Mouse (Mus musculus) liver, adult 2 months (tissue): ENCODE measurements around the gene Lrch3. TPM values are rescaled to one million over a fixed set of nuclear protein-coding genes. Genes with fewer than 3 reads are reported as not detected.
A peak's percentile ranks its signal among the peaks of the same experiment; 100 is the strongest.

Source experiments
- DNase-seq: peaks from one replicate; pipeline ENCODE4 v3.0.0-alpha.2; 2011; ENCODE audit warnings: low read depth, low spot score; ENCODE audit errors: extremely low read depth
- H3K27ac ChIP-seq: fragments of 200-500 bp; replicated peaks from 2 replicates; pipeline ENCODE4 v1.5.1; 2012; ENCODE audit warnings: low read depth, mild to moderate bottlenecking, control low read depth, inconsistent platforms, low read length; ENCODE audit not compliant: insufficient read depth
- H3K27me3 ChIP-seq: fragments of 200-500 bp; 2 replicates; pipeline ENCODE4 v1.6.1; 2012; ENCODE audit warnings: mild to moderate bottlenecking, moderate library complexity, low read length, inconsistent platforms; ENCODE audit not compliant: control insufficient read depth, insufficient read depth
- H3K36me3 ChIP-seq: fragments of 200-500 bp; 2 replicates; pipeline ENCODE4 v1.6.1; 2012; ENCODE audit warnings: low read length, inconsistent platforms; ENCODE audit not compliant: control insufficient read depth, insufficient read depth
- H3K4me1 ChIP-seq: fragments of 200-500 bp; 2 replicates; pipeline ENCODE4 v1.6.1; 2011; ENCODE audit warnings: low read length; ENCODE audit not compliant: control insufficient read depth, insufficient read depth
- H3K4me3 ChIP-seq: fragments of 200-500 bp; 2 replicates; pipeline ENCODE4 v1.5.1; 2011; ENCODE audit warnings: low read depth, mild to moderate bottlenecking, control low read depth, low read length, moderate library complexity; ENCODE audit not compliant: insufficient read depth
- H3K79me2 ChIP-seq: fragments of 200-500 bp; 2 replicates; pipeline ENCODE4 v1.6.1; 2012; ENCODE audit warnings: inconsistent platforms, mild to moderate bottlenecking, low read length, moderate library complexity; ENCODE audit not compliant: control insufficient read depth, insufficient read depth
- H3K9ac ChIP-seq: fragments of 200-500 bp; 2 replicates; pipeline ENCODE4 v1.6.1; 2012; ENCODE audit warnings: low read depth, mild to moderate bottlenecking, control low read depth, inconsistent platforms, low read length
- CTCF ChIP-seq: fragments of 200-500 bp; IDR thresholded peaks from 2 replicates; pipeline ENCODE4 v1.5.1; 2011; ENCODE audit warnings: low read depth, low read length, control low read depth
- POLR2A ChIP-seq: fragments of 200-500 bp; IDR thresholded peaks from 2 replicates; pipeline ENCODE4 v1.6.1; 2011; ENCODE audit warnings: low read length, control low read depth; ENCODE audit not compliant: insufficient read depth; ENCODE audit errors: extremely low read depth
- WGBS: fragments of 180-500 bp; shearing (Covaris S2); methylation state at CpG from one replicate; pipeline ENCODE4 v1.1.7; 2018; 5-methylcytosine and 5-hydroxymethylcytosine counted together
- polyA plus RNA-seq: library from polyadenylated mRNA; depleted of rRNA; stranded (reverse); fragments of >200 nt; gene quantifications from 2 replicates; pipeline ENCODE4 v1.2.3, GENCODE M21; 2012
- total RNA-seq: library from RNA; depleted of rRNA; stranded (reverse); fragments of >200 nt; gene quantifications from 2 replicates; pipeline ENCODE4 v1.2.3, GENCODE M21; 2014

Lrch3 gene
- total and polyA plus RNA-seq, 2 experiments = 5.3 to 9.8 TPM

DNA sequence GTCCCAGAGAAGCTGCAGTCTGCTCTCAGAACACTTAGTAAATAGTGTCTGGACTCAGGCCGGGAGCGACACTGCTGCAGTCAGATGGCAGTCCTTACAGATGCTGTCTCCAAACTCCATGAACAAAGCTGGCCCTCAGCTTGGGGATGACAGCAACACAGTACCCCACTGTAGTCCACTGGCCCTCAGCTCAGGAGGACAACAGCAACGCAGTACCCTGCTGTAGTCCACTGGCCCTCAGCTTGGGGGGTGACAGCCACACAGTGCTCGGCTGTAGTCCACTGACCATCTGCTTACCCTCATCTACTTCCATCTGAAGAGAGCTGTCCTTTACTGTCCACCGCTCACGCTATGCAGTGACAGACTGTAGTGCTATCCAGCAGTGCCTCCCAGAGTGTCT, 96.3 kb downstream of the Lrch3 start:
- H3K36me3 ChIP-seq = peaks cover 20% of the 10 kb centered on the region; the same call in 1 of the 2 replicates
- no peaks in the 10 kb centered on the region for H3K4me1 ChIP-seq
- no peaks in the 10 kb centered on the region for H3K27me3 ChIP-seq
- WGBS = 95% methylated on average over 6 of the region's 6 CpGs
- no peak for DNase-seq
- TF ChIP-seq POLR2A = no peak
- TF ChIP-seq CTCF = no peak
- H3K79me2 ChIP-seq = no peaks in the 10 kb centered on the region
- H3K9ac ChIP-seq = no peak overlapping the region
- H3K27ac ChIP-seq = no peak overlapping the region
- H3K4me3 ChIP-seq = no peak overlapping the region

DNA sequence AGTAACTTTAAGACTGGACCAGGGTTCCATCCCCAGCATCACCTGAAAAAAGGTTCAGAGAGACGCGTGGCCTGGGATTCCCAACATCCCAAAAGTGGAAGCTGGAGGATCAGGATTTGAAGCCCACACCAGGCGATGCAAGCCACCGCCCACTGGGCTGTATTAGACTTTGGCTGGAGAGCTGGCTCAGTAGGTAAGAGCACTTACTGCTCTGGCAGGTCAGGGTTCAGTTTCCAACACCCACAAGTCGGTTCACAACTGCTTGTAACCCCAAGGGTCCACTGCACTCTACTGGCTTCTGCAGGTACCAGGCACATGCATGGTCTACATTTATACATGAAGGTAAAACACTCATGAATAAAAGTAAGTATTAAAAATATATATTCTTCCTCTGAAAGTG, 99.9 kb downstream of the Lrch3 start:
- Histone ChIP-seq H3K79me2 (no peaks in the 10 kb centered on the region), H3K4me3 (no peak overlapping the region), H3K36me3 (peaks cover 18% of the 10 kb centered on the region; the same call in 1 of the 2 replicates), H3K27me3 (no peaks in the 10 kb centered on the region), H3K9ac (no peak overlapping the region), H3K27ac (no peak overlapping the region), H3K4me1 (no peaks in the 10 kb centered on the region)
- 87% methylated on average over 5 of the region's 5 CpGs for WGBS
- DNase-seq = no peak
- TF ChIP-seq CTCF = no peak
- no peak for TF ChIP-seq POLR2A

- Histone ChIP-seq H3K79me2 (no peaks in the 10 kb centered on the region), H3K4me1 (no peaks in the 10 kb centered on the region), H3K27ac (no peak overlapping the region), H3K4me3 (no peak overlapping the region), H3K9ac (no peak overlapping the region), H3K36me3 (peaks cover 16% of the 10 kb centered on the region; the same call in 1 of the 2 replicates), H3K27me3 (no peaks in the 10 kb centered on the region)
- peak; percentile 36 for DNase-seq
- no peak for TF ChIP-seq POLR2A
- WGBS = 71% methylated on average over 1 of the region's 1 CpGs
These were observed 101.0 kb downstream of the Lrch3 start for GRCm38 (mm10) chr16:33014921-33015320.

- Histone ChIP-seq H3K4me3 (no peak overlapping the region), H3K4me1 (no peaks in the 10 kb centered on the region), H3K36me3 (peaks cover 15% of the 10 kb centered on the region; the same call in 1 of the 2 replicates), H3K79me2 (no peaks in the 10 kb centered on the region), H3K27me3 (no peaks in the 10 kb centered on the region), H3K27ac (no peak overlapping the region), H3K9ac (no peak overlapping the region)
- WGBS = 95% methylated on average over 3 of the region's 3 CpGs
- DNase-seq = no peak
- no peak for TF ChIP-seq POLR2A
- TF ChIP-seq CTCF = no peak
These were observed 101.6 kb downstream of the Lrch3 start for GRCm38 (mm10) chr16:33015396-33015907.

GRCm38 (mm10) chr16:33015986-33016385, 102.1 kb downstream of the Lrch3 start:
- 93% methylated on average over 2 of the region's 2 CpGs for WGBS
- no peak for TF ChIP-seq POLR2A
- TF ChIP-seq CTCF = no peak
- no peaks in the 10 kb centered on the region for H3K4me1 ChIP-seq

GRCm38 (mm10) chr16:33017677-33018349, 103.9 kb downstream of the Lrch3 start:
- H3K9ac ChIP-seq = no peak overlapping the region
- no peak overlapping the region for H3K4me3 ChIP-seq
- H3K36me3 ChIP-seq = peaks cover 8% of the 10 kb centered on the region; the same call in 1 of the 2 replicates
- no peaks in the 10 kb centered on the region for H3K27me3 ChIP-seq
- no peaks in the 10 kb centered on the region for H3K79me2 ChIP-seq
- no peak for DNase-seq
- H3K27ac ChIP-seq = no peak overlapping the region
- 64% methylated on average over 5 of the region's 5 CpGs for WGBS
- TF ChIP-seq POLR2A = no peak
- no peak for TF ChIP-seq CTCF
- H3K4me1 ChIP-seq = no peaks in the 10 kb centered on the region

More at GRCm38 (mm10) chr16:33015986-33016385, 102.1 kb downstream of the Lrch3 start:
- Histone ChIP-seq H3K36me3 (peaks cover 15% of the 10 kb centered on the region; the same call in 1 of the 2 replicates), H3K4me3 (no peak overlapping the region), H3K27ac (no peak overlapping the region), H3K27me3 (no peaks in the 10 kb centered on the region), H3K79me2 (no peaks in the 10 kb centered on the region), H3K9ac (no peak overlapping the region)
- no peak for DNase-seq
